Mouse (Mus musculus): ENCODE data around the gene Ranbp9.

- no peak for TF ChIP-seq CTCF (IDR thresholded peaks at IDR 0.05 in 2 of 3, conservative IDR thresholded peaks at IDR 0.05 in 1 of 3; ENCODE audit: control insufficient read depth in 1 of 3, insufficient read depth in 1 of 3, low read depth in 2 of 3, low read length in 3 of 3, poor library complexity in 1 of 3, severe bottlenecking in 1 of 3)
- no peak for TF ChIP-seq POLR2A (IDR thresholded peaks at IDR 0.05; ENCODE audit: control insufficient read depth in 1 of 2, insufficient read depth in 1 of 2, low read depth in 1 of 2, low read length in 2 of 2, poor library complexity in 1 of 2)
- no peak for TF ChIP-seq GATA1 (IDR thresholded peaks at IDR 0.05; ENCODE audit: low read depth, low read length)
- TF ChIP-seq RAD21 (IDR thresholded peaks at IDR 0.05; ENCODE audit: low read depth, low read length) = no peak
- TF ChIP-seq HCFC1 (IDR thresholded peaks at IDR 0.05; ENCODE audit: low read depth, low read length) = no peak
- no peak for TF ChIP-seq NRF1 (IDR thresholded peaks at IDR 0.05; ENCODE audit: insufficient read depth, low read depth, low read length, poor library complexity, severe bottlenecking)
- TF ChIP-seq MEF2A (IDR thresholded peaks at IDR 0.05; ENCODE audit: extremely low read depth, insufficient replicate concordance, low read depth, low read length, poor library complexity, severe bottlenecking) = no peak
- no peak for TF ChIP-seq ELF1 (IDR thresholded peaks at IDR 0.05; ENCODE audit: low read depth, low read length)
- TF ChIP-seq ZNF384 (IDR thresholded peaks at IDR 0.05; ENCODE audit: low read depth, low read length) = no peak
- TF ChIP-seq CHD2 (IDR thresholded peaks at IDR 0.05; ENCODE audit: low read length) = no peak
- no peak for TF ChIP-seq ETS1 (IDR thresholded peaks at IDR 0.05; ENCODE audit: low read depth, low read length)
- no peak for TF ChIP-seq MYC (IDR thresholded peaks at IDR 0.05; ENCODE audit: low read depth, low read length)
- no peak for TF ChIP-seq ZC3H11A (IDR thresholded peaks at IDR 0.05; ENCODE audit: low read depth, low read length)
- TF ChIP-seq RCOR1 (IDR thresholded peaks at IDR 0.05; ENCODE audit: low read depth, low read length) = no peak
Measured at GRCm38 (mm10) chr13:43496660-43497059, 15.6 kb upstream of the Ranbp9 start.
